Mouse (Mus musculus): Measurements from ENCODE around the gene Rnase12.

- no peak for TF ChIP-seq GATA1 (IDR thresholded peaks at IDR 0.05; ENCODE audit: borderline replicate concordance, low read length)
- no peak for TF ChIP-seq FLI1 (IDR thresholded peaks at IDR 0.05; ENCODE audit: low read length)
Measured at GRCm38 (mm10) chr14:51101284-51101683, 43.8 kb upstream of the Rnase12 start.
